Mouse (Mus musculus): Measurements from ENCODE around the gene Myh7. TPM values are rescaled to one million over a fixed set of nuclear protein-coding genes. Genes with fewer than 3 reads are reported as not detected.
"Not testable (repeated sequence)": the region's sequence is repeated elsewhere in the genome, so short reads cannot be mapped to it uniquely, and the experiment has no call there.

Gene Myh7
- polyA plus RNA-seq, 1 experiment from 2014 or later = 2.0 TPM

DNA sequence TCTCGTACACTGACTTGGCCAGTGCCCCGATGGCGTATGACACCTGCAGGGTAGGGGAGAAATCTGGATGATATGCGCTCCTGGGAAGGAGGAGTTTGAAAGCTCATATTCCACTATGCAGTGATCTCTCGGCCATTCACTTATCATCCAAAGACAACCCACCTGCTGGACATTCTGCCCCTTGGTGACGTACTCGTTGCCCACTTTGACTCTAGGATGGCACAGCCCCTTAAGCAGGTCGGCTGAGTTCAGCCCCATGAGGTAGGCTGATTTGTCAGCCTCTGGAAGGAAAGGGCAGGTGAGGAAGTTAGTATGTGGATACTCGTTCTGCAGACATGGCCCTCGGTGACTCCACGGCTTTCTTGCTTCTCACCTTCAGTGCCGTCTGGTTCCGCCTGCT lies 5.5 kb downstream of the Myh7 start:
- Histone ChIP-seq H3K4me2 (replicated peaks; ENCODE audit: low read depth, low read length) (no peak overlapping the region), H3K4me1 (ENCODE audit: control insufficient read depth, insufficient read depth, low read length) (no peaks in the 10 kb centered on the region), H3K9ac (ENCODE audit: low read depth, low read length) (no peak overlapping the region), H3K36me3 (ENCODE audit: control insufficient read depth, insufficient read depth, low read length) (no peaks in the 10 kb centered on the region), H3K27ac (ENCODE audit: low read depth, low read length) (no peak overlapping the region), H3K27me3 (ENCODE audit: control insufficient read depth, insufficient read depth, low read length) (no peaks in the 10 kb centered on the region), H3K9me3 (ENCODE audit: control insufficient read depth, low read length) (no peaks in the 10 kb centered on the region), H3K4me3 (ENCODE audit: low read length) (no peak overlapping the region)
- ATAC-seq (ENCODE audit: low FRiP score, low TSS enrichment) = no peak
- 87% methylated on average over 13 of the region's 13 CpGs for WGBS

DNA sequence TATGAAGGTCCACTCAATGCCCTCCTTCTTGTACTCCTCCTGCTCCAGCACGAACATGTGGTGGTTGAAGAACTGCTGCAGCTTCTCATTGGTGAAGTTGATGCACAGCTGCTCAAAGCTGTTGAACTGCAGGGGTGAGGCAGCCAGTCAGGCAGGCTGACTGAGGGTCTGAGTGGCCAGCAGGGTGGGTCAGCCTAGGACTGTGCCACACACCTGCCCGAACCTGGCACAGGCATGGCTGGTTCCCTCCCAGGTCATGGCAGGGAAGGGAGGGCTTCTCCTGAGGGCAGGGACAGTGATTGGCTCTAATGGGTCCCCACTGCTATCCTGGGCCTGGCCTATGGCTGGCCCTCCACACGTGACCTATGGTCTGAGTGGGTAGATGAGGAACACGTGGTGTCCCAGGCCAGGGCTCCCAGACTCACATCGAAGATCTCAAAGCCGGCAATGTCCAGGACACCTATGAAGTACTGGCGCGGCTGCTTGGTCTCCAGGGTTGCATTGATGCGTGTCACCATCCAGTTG lies 6.0 kb downstream of the Myh7 start:
- 92% methylated on average over 9 of the region's 9 CpGs for WGBS
- H3K9me3 ChIP-seq (ENCODE audit: control insufficient read depth, low read length) = not testable (repeated sequence)

DNA sequence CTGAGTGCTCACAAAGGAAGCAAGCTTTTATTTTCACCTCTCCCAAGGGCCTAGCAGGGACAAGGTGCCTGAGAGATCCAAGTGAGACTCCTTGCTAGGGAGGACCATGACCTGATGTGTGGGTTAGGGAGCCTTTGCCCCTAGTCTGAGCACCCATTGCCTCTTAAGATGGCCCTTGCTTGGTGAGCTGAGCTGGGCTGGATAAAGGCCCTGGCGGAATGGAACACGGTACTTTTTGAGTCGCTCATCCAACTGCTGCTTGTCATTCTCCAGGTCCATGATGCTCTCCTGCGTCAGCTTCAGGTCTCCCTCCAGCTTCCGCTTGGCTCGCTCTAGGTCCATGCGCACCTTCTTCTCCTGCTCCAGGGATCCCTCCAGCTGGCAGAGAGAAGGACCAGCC lies 12.5 kb downstream of the Myh7 start:
- 90% methylated on average over 7 of the region's 7 CpGs for WGBS

More for the DNA sequence above, 6.0 kb downstream of the Myh7 start:
- ATAC-seq (ENCODE audit: low FRiP score, low TSS enrichment) = 0 out of 2 replicates have a peak, but pooled peaks have one; percentile 43
- H3K4me3 ChIP-seq (ENCODE audit: low read length); H3K4me2 ChIP-seq (replicated peaks; ENCODE audit: low read depth, low read length); H3K27me3 ChIP-seq (ENCODE audit: control insufficient read depth, insufficient read depth, low read length); H3K36me3 ChIP-seq (ENCODE audit: control insufficient read depth, insufficient read depth, low read length); H3K9ac ChIP-seq (ENCODE audit: low read depth, low read length); H3K27ac ChIP-seq (ENCODE audit: low read depth, low read length); H3K4me1 ChIP-seq (ENCODE audit: control insufficient read depth, insufficient read depth, low read length): not testable (repeated sequence)

DNA sequence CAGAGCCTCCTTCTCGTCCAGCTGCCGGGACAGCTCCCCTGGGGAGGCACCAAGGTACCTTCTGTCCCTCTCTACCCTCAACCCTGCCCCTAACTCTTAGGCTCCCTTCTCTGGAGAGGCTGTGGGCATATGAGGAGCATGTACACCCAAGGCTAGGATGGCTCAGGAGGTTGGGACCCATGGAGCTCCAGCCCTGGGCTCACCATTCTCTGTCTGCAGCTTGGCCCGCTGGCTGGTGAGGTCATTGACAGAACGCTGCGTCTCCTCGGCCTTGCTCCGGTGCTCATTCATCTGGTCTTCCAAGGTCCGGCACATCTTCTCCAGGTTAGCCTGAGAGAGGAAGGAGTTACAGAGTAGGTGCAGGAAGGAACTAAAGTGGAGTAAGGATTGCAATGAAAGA lies 15.8 kb downstream of the Myh7 start:
- no peaks in the 10 kb centered on the region for H3K36me3 ChIP-seq (ENCODE audit: control insufficient read depth, insufficient read depth, low read length)
- 74% methylated on average over 8 of the region's 8 CpGs for WGBS
- H3K9ac ChIP-seq (ENCODE audit: low read depth, low read length) = no peak overlapping the region
- no peaks in the 10 kb centered on the region for H3K4me1 ChIP-seq (ENCODE audit: control insufficient read depth, insufficient read depth, low read length)
- no peaks in the 10 kb centered on the region for H3K9me3 ChIP-seq (ENCODE audit: control insufficient read depth, low read length)
- no peak overlapping the region for H3K4me3 ChIP-seq (ENCODE audit: low read length)
- H3K27me3 ChIP-seq (ENCODE audit: control insufficient read depth, insufficient read depth, low read length) = no peaks in the 10 kb centered on the region
- ATAC-seq (ENCODE audit: low FRiP score, low TSS enrichment) = no peak
- H3K4me2 ChIP-seq (replicated peaks; ENCODE audit: low read depth, low read length) = no peak overlapping the region
- no peak overlapping the region for H3K27ac ChIP-seq (ENCODE audit: low read depth, low read length)

More for the DNA sequence above, 12.5 kb downstream of the Myh7 start:
- H3K27ac ChIP-seq (ENCODE audit: low read depth, low read length) = no peak overlapping the region
- H3K9me3 ChIP-seq (ENCODE audit: control insufficient read depth, low read length) = no peaks in the 10 kb centered on the region
- ATAC-seq (ENCODE audit: low FRiP score, low TSS enrichment) = no peak
- H3K9ac ChIP-seq (ENCODE audit: low read depth, low read length) = no peak overlapping the region
- no peaks in the 10 kb centered on the region for H3K4me1 ChIP-seq (ENCODE audit: control insufficient read depth, insufficient read depth, low read length)
- no peaks in the 10 kb centered on the region for H3K36me3 ChIP-seq (ENCODE audit: control insufficient read depth, insufficient read depth, low read length)
- H3K27me3 ChIP-seq (ENCODE audit: control insufficient read depth, insufficient read depth, low read length) = no peaks in the 10 kb centered on the region
- H3K4me3 ChIP-seq (ENCODE audit: low read length) = no peak overlapping the region
- H3K4me2 ChIP-seq (replicated peaks; ENCODE audit: low read depth, low read length) = no peak overlapping the region

GRCm38 (mm10) chr14:54976633-54977032 lies 17.8 kb downstream of the Myh7 start, which contains the start of gene Gm17428:
Gene Gm17428 (plus strand): TSS chr14:54976933.
- Histone ChIP-seq H3K4me1 (ENCODE audit: control insufficient read depth, insufficient read depth, low read length) (no peaks in the 10 kb centered on the region), H3K9ac (ENCODE audit: low read depth, low read length) (no peak within 1 kb of the TSS), H3K27me3 (ENCODE audit: control insufficient read depth, insufficient read depth, low read length) (no peaks in the 10 kb centered on the region), H3K27ac (ENCODE audit: low read depth, low read length) (no peak within 1 kb of the TSS), H3K4me2 (replicated peaks; ENCODE audit: low read depth, low read length) (no peak within 1 kb of the TSS), H3K36me3 (ENCODE audit: control insufficient read depth, insufficient read depth, low read length) (no peaks in the 10 kb centered on the region), H3K4me3 (ENCODE audit: low read length) (no peak within 1 kb of the TSS), H3K9me3 (ENCODE audit: control insufficient read depth, low read length) (no peaks in the 10 kb centered on the region)
- no peak for ATAC-seq (ENCODE audit: low FRiP score, low TSS enrichment)
- WGBS = 79% methylated on average over 1 of the region's 1 CpGs

- Histone ChIP-seq H3K9me3 (ENCODE audit: control insufficient read depth, low read length) (no peaks in the 10 kb centered on the region), H3K27me3 (ENCODE audit: control insufficient read depth, insufficient read depth, low read length) (no peaks in the 10 kb centered on the region), H3K4me1 (ENCODE audit: control insufficient read depth, insufficient read depth, low read length) (no peaks in the 10 kb centered on the region), H3K9ac (ENCODE audit: low read depth, low read length) (no peak overlapping the region), H3K4me3 (ENCODE audit: low read length) (no peak overlapping the region), H3K36me3 (ENCODE audit: control insufficient read depth, insufficient read depth, low read length) (no peaks in the 10 kb centered on the region), H3K4me2 (replicated peaks; ENCODE audit: low read depth, low read length) (no peak overlapping the region), H3K27ac (ENCODE audit: low read depth, low read length) (no peak overlapping the region)
- 85% methylated on average over 6 of the region's 6 CpGs for WGBS
- no peak for ATAC-seq (ENCODE audit: low FRiP score, low TSS enrichment)
Measured at GRCm38 (mm10) chr14:54974068-54974791, 20.2 kb downstream of the Myh7 start.

- not testable (repeated sequence) for H3K27me3 ChIP-seq (ENCODE audit: control insufficient read depth, insufficient read depth, low read length); H3K4me3 ChIP-seq (ENCODE audit: low read length); H3K9ac ChIP-seq (ENCODE audit: low read depth, low read length); H3K9me3 ChIP-seq (ENCODE audit: control insufficient read depth, low read length); ATAC-seq (ENCODE audit: low FRiP score, low TSS enrichment); H3K27ac ChIP-seq (ENCODE audit: low read depth, low read length); H3K4me1 ChIP-seq (ENCODE audit: control insufficient read depth, insufficient read depth, low read length); H3K4me2 ChIP-seq (replicated peaks; ENCODE audit: low read depth, low read length); H3K36me3 ChIP-seq (ENCODE audit: control insufficient read depth, insufficient read depth, low read length)
- WGBS = 90% methylated on average over 7 of the region's 11 CpGs
Measured at GRCm38 (mm10) chr14:54972786-54973185, 21.6 kb downstream of the Myh7 start.

GRCm38 (mm10) chr14:54968344-54968743 lies 26.1 kb downstream of the Myh7 start:
- Histone ChIP-seq H3K36me3 (ENCODE audit: control insufficient read depth, insufficient read depth, low read length) (no peaks in the 10 kb centered on the region), H3K4me1 (ENCODE audit: control insufficient read depth, insufficient read depth, low read length) (no peaks in the 10 kb centered on the region), H3K27me3 (ENCODE audit: control insufficient read depth, insufficient read depth, low read length) (no peaks in the 10 kb centered on the region), H3K9ac (ENCODE audit: low read depth, low read length) (no peak overlapping the region), H3K4me2 (replicated peaks; ENCODE audit: low read depth, low read length) (no peak overlapping the region), H3K4me3 (ENCODE audit: low read length) (no peak overlapping the region), H3K27ac (ENCODE audit: low read depth, low read length) (no peak overlapping the region), H3K9me3 (ENCODE audit: control insufficient read depth, low read length) (no peaks in the 10 kb centered on the region)
- ATAC-seq (ENCODE audit: low FRiP score, low TSS enrichment) = no peak

DNA sequence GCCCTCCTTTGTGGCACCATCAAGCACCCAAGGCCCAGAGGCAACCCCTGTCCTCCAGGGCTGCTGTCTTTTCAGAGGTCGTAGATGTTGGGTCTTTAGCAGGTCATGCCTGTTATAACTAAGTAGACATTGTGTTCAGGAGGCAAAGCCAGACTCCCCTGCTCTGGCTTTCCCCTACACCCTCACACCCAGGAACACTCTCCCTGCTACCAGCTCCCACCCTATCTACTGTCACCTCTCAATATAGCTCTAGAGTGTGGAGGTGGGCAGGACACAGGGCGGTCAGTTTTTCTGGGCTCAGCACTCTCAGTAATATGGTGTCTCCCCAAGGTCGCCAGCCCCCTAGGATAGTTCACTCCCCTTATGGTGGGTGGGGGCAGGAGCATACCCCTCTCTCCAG lies 26.6 kb downstream of the Myh7 start:
- Histone ChIP-seq H3K4me3 (ENCODE audit: low read length) (no peak overlapping the region), H3K9me3 (ENCODE audit: control insufficient read depth, low read length) (no peaks in the 10 kb centered on the region), H3K27ac (ENCODE audit: low read depth, low read length) (no peak overlapping the region), H3K4me2 (replicated peaks; ENCODE audit: low read depth, low read length) (no peak overlapping the region), H3K4me1 (ENCODE audit: control insufficient read depth, insufficient read depth, low read length) (no peaks in the 10 kb centered on the region), H3K9ac (ENCODE audit: low read depth, low read length) (no peak overlapping the region), H3K27me3 (ENCODE audit: control insufficient read depth, insufficient read depth, low read length) (no peaks in the 10 kb centered on the region), H3K36me3 (ENCODE audit: control insufficient read depth, insufficient read depth, low read length) (no peaks in the 10 kb centered on the region)
- ATAC-seq (ENCODE audit: low FRiP score, low TSS enrichment) = no peak
- 86% methylated on average over 3 of the region's 3 CpGs for WGBS

Measured in kidney, embryonic 14.5 days (tissue).